Mouse (Mus musculus): ENCODE measurements at regions not wholly inside any gene's neighbourhood (a gene's known extent, or its start where the extent isn't known, plus 50 kb on each side); places are given as distances from the start of the nearest gene placed in this dataset.
"Not testable (repeated sequence)": the region's sequence is repeated elsewhere in the genome, so short reads cannot be mapped to it uniquely, and the experiment has no call there.

DNA sequence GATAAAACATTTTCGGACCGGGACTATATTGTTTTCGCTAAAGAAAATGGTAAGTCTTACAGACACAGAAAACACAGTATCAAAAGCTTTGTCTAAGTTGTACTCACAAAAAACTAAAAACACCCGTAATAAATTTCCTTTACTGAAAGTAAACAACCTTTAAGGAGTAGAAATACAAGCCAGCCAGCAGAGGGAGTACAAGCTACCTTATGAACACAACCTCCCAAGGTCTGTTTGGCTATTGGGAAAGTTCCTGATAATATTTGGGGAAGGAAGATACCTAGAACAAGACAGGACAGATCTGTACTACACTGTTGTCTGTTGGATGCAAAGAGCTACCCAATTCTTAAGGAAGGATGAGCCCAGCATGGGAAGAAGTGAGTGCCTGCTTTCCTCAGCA lies 117.5 kb upstream of the Cdk6 start:
- TF ChIP-seq POLR2A (IDR thresholded peaks at IDR 0.05; ENCODE audit: insufficient read depth, low read length); CTCF (IDR thresholded peaks at IDR 0.05; ENCODE audit: low read depth, low read length): not testable (repeated sequence)
